Mouse (Mus musculus) testis, adult 2 months (tissue): ENCODE data around the gene Cux1.

Source experiments
- CTCF ChIP-seq: fragments of 200-500 bp; IDR thresholded peaks from 2 replicates; pipeline ENCODE4 v1.5.1; 2012; ENCODE audit warnings: low read depth, mild to moderate bottlenecking, inconsistent platforms, low read length, moderate library complexity; ENCODE audit not compliant: control insufficient read depth, insufficient read depth, insufficient replicate concordance
- POLR2A ChIP-seq: fragments of 200-500 bp; IDR thresholded peaks from 2 replicates; pipeline ENCODE4 v1.6.1; 2012; ENCODE audit warnings: low read depth, mild to moderate bottlenecking, inconsistent platforms, low read length, moderate library complexity; ENCODE audit not compliant: control insufficient read depth

DNA sequence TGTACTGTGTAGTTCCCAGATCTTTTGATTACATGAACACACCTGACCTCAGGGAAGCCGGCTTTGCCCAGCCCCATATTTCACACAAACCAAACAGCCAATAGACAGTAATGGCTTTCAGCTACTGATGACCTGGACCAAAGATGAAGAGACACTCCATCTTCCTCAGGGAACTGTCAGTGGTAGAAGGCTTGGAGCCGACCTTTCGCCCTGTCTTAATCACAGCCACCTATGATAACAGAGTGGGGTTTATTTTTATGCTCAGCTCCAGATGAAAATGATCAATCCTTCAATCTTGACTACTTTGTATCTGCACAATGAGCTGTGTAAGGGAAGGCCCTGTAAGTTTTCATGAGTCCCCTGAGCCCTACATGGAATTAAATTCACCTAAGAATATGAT lies 93.2 kb downstream of the Cux1 start:
- TF ChIP-seq CTCF (no peak), POLR2A (no peak)
